Mouse (Mus musculus): ENCODE measurements around the gene Bicc1. TPM values are rescaled to one million over a fixed set of nuclear protein-coding genes. Genes with fewer than 3 reads are reported as not detected.

The Bicc1 gene
- total and polyA plus RNA-seq, 2 experiments from 2014 or later, result 4.9 to 6.5 TPM

DNA sequence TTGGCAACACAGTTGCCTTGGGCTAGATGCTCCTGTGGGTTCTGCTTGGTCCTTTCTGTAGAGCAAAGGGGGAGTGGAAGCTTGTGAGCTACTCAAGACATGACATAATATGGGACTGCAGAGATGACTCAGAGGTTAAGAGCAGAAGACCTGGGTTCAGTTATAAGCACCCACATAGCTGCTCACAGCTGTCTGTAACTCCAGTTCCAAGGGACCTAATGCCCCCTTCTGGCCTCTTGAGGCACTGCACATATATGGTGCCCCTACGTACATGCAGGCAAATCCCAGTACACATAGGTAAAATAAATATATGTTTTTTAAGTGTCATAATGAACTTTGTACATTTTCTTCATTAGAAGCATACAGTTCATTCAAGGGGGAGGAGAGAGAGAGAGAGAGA is 11.9 kb upstream of the Bicc1 start:
- Histone ChIP-seq H3K27me3 (ENCODE audit: insufficient read depth, low read length) (no peaks in the 10 kb centered on the region), H3K36me3 (ENCODE audit: insufficient read depth, low read length) (no peaks in the 10 kb centered on the region), H3K4me2 (ENCODE audit: low read depth, low read length, poor library complexity, severe bottlenecking) (no peak overlapping the region), H3K4me3 (ENCODE audit: low read depth, low read length) (no peak overlapping the region), H3K27ac (ENCODE audit: low read depth, low read length) (no peak overlapping the region), H3K9ac (replicated peaks; ENCODE audit: low read length, poor library complexity, severe bottlenecking) (no peak overlapping the region), H3K9me3 (ENCODE audit: low read length) (no peaks in the 10 kb centered on the region), H3K4me1 (ENCODE audit: insufficient read depth, low read length) (no peaks in the 10 kb centered on the region)
- DNase-seq (ENCODE audit: low spot score) (no peak), ATAC-seq (ENCODE audit: low FRiP score) (no peak)
- WGBS, result 93% methylated on average over 1 of the region's 1 CpGs
- TF ChIP-seq CTCF (IDR thresholded peaks at IDR 0.05), result no peak

GRCm38 (mm10) chr10:71170771-71171170 is 11.3 kb upstream of the Bicc1 start:
- TF ChIP-seq CTCF (IDR thresholded peaks at IDR 0.05), result no peak
- 93% methylated on average over 5 of the region's 5 CpGs for WGBS
- H3K4me2 ChIP-seq (ENCODE audit: low read depth, low read length, poor library complexity, severe bottlenecking), result no peak overlapping the region
- H3K27ac ChIP-seq (ENCODE audit: low read depth, low read length), result no peak overlapping the region
- no peak overlapping the region for H3K4me3 ChIP-seq (ENCODE audit: low read depth, low read length)
- H3K9ac ChIP-seq (replicated peaks; ENCODE audit: low read length, poor library complexity, severe bottlenecking), result no peak overlapping the region
- DNase-seq (ENCODE audit: low spot score) (no peak), ATAC-seq (ENCODE audit: low FRiP score) (no peak)
- no peaks in the 10 kb centered on the region for H3K36me3 ChIP-seq (ENCODE audit: insufficient read depth, low read length)
- no peaks in the 10 kb centered on the region for H3K9me3 ChIP-seq (ENCODE audit: low read length)
- no peaks in the 10 kb centered on the region for H3K4me1 ChIP-seq (ENCODE audit: insufficient read depth, low read length)
- no peaks in the 10 kb centered on the region for H3K27me3 ChIP-seq (ENCODE audit: insufficient read depth, low read length)

GRCm38 (mm10) chr10:71169811-71170210 is 10.3 kb upstream of the Bicc1 start:
- 92% methylated on average over 10 of the region's 10 CpGs for WGBS

GRCm38 (mm10) chr10:71169171-71169570 is 9.7 kb upstream of the Bicc1 start:
- H3K4me1 ChIP-seq (ENCODE audit: insufficient read depth, low read length), result no peaks in the 10 kb centered on the region
- H3K4me3 ChIP-seq (ENCODE audit: low read depth, low read length), result no peak overlapping the region
- ATAC-seq (ENCODE audit: low FRiP score) (no peak), DNase-seq (ENCODE audit: low spot score) (no peak)
- H3K9me3 ChIP-seq (ENCODE audit: low read length), result no peaks in the 10 kb centered on the region
- H3K27ac ChIP-seq (ENCODE audit: low read depth, low read length), result no peak overlapping the region
- no peak overlapping the region for H3K4me2 ChIP-seq (ENCODE audit: low read depth, low read length, poor library complexity, severe bottlenecking)
- no peak overlapping the region for H3K9ac ChIP-seq (replicated peaks; ENCODE audit: low read length, poor library complexity, severe bottlenecking)
- H3K36me3 ChIP-seq (ENCODE audit: insufficient read depth, low read length), result no peaks in the 10 kb centered on the region
- TF ChIP-seq CTCF (IDR thresholded peaks at IDR 0.05), result no peak
- H3K27me3 ChIP-seq (ENCODE audit: insufficient read depth, low read length), result no peaks in the 10 kb centered on the region
- 39% methylated on average over 4 of the region's 4 CpGs for WGBS

More at GRCm38 (mm10) chr10:71169811-71170210, 10.3 kb upstream of the Bicc1 start:
- Histone ChIP-seq H3K4me1 (ENCODE audit: insufficient read depth, low read length) (no peaks in the 10 kb centered on the region), H3K9ac (replicated peaks; ENCODE audit: low read length, poor library complexity, severe bottlenecking) (no peak overlapping the region), H3K9me3 (ENCODE audit: low read length) (no peaks in the 10 kb centered on the region), H3K4me2 (ENCODE audit: low read depth, low read length, poor library complexity, severe bottlenecking) (no peak overlapping the region), H3K4me3 (ENCODE audit: low read depth, low read length) (no peak overlapping the region), H3K27me3 (ENCODE audit: insufficient read depth, low read length) (no peaks in the 10 kb centered on the region), H3K27ac (ENCODE audit: low read depth, low read length) (no peak overlapping the region), H3K36me3 (ENCODE audit: insufficient read depth, low read length) (no peaks in the 10 kb centered on the region)
- no peak for TF ChIP-seq CTCF (IDR thresholded peaks at IDR 0.05)
- DNase-seq (ENCODE audit: low spot score) (no peak), ATAC-seq (ENCODE audit: low FRiP score) (no peak)

DNA sequence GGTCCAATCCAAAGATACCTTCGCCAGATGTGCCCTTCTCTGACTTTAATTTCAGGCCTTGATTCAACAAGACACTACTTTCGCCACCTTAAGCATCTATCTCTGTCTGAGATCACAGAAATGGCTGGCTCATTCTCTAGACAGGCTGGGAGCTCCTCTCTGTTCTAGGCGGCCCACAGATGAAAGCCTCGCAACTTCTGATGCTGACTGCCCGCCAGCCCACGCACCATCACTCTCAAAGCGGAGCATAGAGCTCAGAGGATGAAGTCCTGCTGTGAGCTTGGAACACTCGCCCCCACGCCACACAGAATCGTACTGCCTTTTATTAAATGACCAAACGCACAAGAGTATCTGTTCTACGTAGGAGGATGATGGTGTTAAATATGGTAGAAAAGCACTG is 949 bp upstream of the Bicc1 start:
- Histone ChIP-seq H3K9me3 (ENCODE audit: low read length) (no peaks in the 10 kb centered on the region), H3K4me1 (ENCODE audit: insufficient read depth, low read length) (no peaks in the 10 kb centered on the region), H3K27me3 (ENCODE audit: insufficient read depth, low read length) (no peaks in the 10 kb centered on the region), H3K4me2 (ENCODE audit: low read depth, low read length, poor library complexity, severe bottlenecking) (no peak overlapping the region), H3K9ac (replicated peaks; ENCODE audit: low read length, poor library complexity, severe bottlenecking) (no peak overlapping the region), H3K36me3 (ENCODE audit: insufficient read depth, low read length) (no peaks in the 10 kb centered on the region), H3K4me3 (ENCODE audit: low read depth, low read length) (no peak overlapping the region; the same call in 1 of the 2 replicates), H3K27ac (ENCODE audit: low read depth, low read length) (no peak overlapping the region)
- 80% methylated on average over 12 of the region's 12 CpGs for WGBS
- DNase-seq (ENCODE audit: low spot score) (no peak), ATAC-seq (ENCODE audit: low FRiP score) (no peak)
- no peak for TF ChIP-seq CTCF (IDR thresholded peaks at IDR 0.05)

DNA sequence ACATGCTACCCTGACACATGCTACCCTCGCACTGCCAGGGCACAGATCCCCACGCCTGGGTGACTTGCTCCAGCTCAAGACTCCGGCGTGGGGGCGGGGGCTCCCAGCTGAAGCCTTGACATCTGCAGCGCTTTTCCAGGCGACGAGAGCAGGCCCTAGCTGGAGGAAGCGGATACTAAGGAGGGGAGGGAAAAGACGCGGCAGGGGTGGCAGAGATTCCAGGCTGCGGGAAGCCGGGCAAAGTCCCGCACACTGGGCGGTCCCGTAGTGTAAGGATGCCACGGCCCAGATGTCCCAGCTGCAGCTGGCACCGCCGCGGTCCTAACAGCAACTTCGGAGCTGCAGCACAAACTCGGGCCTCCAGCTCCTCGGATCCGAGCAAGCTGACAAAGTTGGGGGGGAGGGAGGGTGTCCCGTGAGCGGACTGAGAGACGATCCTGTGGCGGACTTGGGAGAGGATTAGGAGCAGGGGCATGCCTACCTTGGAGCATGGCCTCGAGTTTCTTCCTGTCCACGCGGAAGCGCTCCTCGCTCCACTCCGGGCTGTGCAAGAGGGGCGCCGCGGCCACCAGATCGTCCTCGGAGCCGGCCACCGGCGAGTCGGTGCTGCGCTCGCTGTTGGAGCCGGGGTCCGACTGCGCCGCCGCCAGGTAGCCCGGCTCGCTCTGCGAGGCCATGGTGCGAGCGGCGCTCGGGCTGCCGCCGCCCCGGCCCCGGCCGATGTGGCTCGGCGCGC is 392 bp downstream of the Bicc1 start:
- no peak overlapping the region for H3K27ac ChIP-seq (ENCODE audit: low read depth, low read length)
- H3K4me1 ChIP-seq (ENCODE audit: insufficient read depth, low read length), result no peaks in the 10 kb centered on the region
- H3K27me3 ChIP-seq (ENCODE audit: insufficient read depth, low read length), result no peaks in the 10 kb centered on the region
- ATAC-seq (ENCODE audit: low FRiP score) (peak; percentile 76), DNase-seq (ENCODE audit: low spot score) (peak; percentile 54)
- no peaks in the 10 kb centered on the region for H3K36me3 ChIP-seq (ENCODE audit: insufficient read depth, low read length)
- under 1% methylated on average over 45 of the region's 65 CpGs for WGBS
- H3K9ac ChIP-seq (replicated peaks; ENCODE audit: low read length, poor library complexity, severe bottlenecking), result peak overlapping the region; percentile 61
- TF ChIP-seq CTCF (IDR thresholded peaks at IDR 0.05), result no peak
- H3K9me3 ChIP-seq (ENCODE audit: low read length), result no peaks in the 10 kb centered on the region
- H3K4me2 ChIP-seq (ENCODE audit: low read depth, low read length, poor library complexity, severe bottlenecking), result peak overlapping the region; percentile 92
- peak overlapping the region; percentile 68 for H3K4me3 ChIP-seq (ENCODE audit: low read depth, low read length)

All from midbrain, postnatal 0 days (tissue).